Mouse (Mus musculus) E14TG2a.4 (cell line): Measurements from ENCODE around the gene Etnk1.
A peak's percentile ranks its signal among the peaks of the same experiment; 100 is the strongest.

ENCODE experiments used
- CTCF ChIP-seq: conservative IDR thresholded peaks from 2 replicates; pipeline ENCODE4 v1.5.1; 2014; ENCODE audit warnings: low read length
- NANOG ChIP-seq: IDR thresholded peaks from 2 replicates; pipeline ENCODE4 v1.6.1; 2014; ENCODE audit warnings: borderline replicate concordance, low read length, mixed read lengths
- POU5F1 ChIP-seq: IDR thresholded peaks from 2 replicates; pipeline ENCODE4 v1.6.1; 2014; ENCODE audit warnings: low read length, borderline replicate concordance

DNA sequence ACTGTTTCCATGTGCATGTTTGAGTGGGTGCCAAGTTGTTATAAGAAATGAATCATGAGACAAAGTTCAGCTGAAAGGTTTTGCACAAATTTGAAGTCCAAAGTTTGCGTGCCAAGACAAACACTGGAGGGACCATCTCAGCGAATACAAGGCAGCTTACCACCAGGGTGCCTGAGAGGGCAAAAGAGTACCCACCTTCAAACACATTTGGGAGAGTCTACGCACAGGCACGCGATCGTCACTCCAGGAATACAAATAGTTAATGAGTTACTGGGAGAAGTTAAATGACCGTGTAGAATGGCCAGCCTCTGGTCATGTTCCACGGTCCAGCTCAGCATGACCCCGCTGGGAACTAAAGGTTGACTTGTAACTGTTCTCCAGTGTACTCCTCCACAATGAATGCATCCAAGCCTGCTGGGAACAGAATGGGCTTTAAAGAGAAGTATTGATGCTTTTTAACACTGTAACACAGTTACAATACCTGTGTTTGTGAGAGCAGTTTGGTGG lies 14.6 kb upstream of the Etnk1 start:
- TF ChIP-seq CTCF (no peak), POU5F1 (no peak), NANOG (peak; percentile 90)
